Mouse (Mus musculus): ENCODE measurements around the gene Optc.

Optc gene

GRCm38 (mm10) chr1:133881813-133882212 is 26.0 kb downstream of the Optc start:
- no peak for DNase-seq

DNA sequence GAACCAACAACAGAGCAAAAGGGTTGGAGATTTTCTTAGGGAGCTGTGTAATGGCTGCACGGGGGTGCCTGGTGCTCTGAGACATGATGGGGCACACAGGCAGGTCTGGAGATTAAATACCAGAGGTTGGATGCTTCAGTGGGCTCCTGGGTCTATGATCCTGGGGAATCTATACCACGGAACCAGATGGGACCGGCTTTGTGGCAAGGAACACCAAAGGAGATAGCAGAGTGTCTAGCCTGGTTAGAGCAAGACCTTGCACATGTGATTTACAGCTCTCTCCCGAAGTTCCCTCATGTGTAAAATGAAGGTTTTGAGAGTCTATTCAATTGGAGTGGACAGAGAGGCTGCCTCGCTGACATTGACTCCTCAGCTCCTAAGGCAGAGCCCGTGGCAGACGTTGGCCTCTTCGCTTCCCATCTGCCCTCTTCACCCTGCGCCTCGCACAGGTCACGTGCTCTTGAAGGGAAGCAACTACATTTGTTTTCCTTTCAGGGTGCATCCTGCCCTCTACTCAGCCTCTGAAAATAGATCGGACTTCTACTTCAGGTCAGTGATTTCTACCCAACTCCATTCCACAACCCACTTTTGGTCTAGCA is 28.9 kb downstream of the Optc start:
- DNase-seq, result no peak

GRCm38 (mm10) chr1:133876936-133877335 is 30.9 kb downstream of the Optc start:
- DNase-seq, result peak; percentile 68

- DNase-seq, result no peak
Measured at GRCm38 (mm10) chr1:133873086-133873813, 34.5 kb downstream of the Optc start.

DNA sequence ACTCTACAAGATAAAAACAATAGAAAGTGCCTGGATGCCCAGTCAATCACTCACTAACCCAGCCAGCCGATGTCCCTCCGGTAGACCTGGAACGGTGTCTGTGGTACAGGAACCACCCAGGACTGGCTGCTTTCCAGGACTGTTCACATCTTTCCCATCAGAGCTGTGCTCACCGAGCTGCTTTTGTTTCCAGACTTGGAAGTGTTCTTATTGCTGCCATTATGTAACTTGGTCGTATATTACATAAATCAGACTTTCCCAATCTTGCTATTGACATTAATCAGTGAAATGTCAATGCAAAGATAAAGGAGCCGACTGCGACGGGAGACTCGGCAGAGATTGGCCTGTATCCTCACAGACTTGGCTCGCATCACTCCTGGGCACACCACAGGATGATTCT is 36.6 kb downstream of the Optc start:
- DNase-seq, result no peak

DNA sequence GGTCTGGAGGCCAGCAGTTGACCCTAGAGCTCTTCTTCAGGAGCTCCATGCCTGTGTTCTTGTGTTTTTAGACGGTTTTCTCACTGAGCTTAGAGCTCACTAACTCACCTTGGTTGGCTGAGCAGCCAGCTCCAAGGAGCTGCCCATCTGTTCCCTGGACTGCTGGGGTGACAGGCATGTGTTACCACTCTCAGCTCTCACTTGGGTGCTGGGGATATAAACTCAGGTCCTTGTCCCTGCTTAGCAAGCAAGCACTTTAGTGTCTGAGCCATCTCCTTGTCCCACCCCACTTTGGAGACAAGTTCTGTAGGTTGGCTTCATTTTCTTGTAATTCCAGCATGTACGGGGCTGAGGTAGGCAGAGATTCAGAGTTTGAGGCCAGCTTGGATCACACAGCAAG is 38.6 kb downstream of the Optc start:
- DNase-seq, result no peak

GRCm38 (mm10) chr1:133863257-133863997 is 44.4 kb downstream of the Optc start:
- no peak for DNase-seq

GRCm38 (mm10) chr1:133861028-133861427 is 46.8 kb downstream of the Optc start:
- no peak for DNase-seq

GRCm38 (mm10) chr1:133859821-133860711 is 47.7 kb downstream of the Optc start:
- no peak for DNase-seq

GRCm38 (mm10) chr1:133859257-133859656 is 48.5 kb downstream of the Optc start:
- no peak for DNase-seq

- DNase-seq, result no peak
Measured at GRCm38 (mm10) chr1:133857781-133858180, 50.0 kb downstream of the Optc start.

DNA sequence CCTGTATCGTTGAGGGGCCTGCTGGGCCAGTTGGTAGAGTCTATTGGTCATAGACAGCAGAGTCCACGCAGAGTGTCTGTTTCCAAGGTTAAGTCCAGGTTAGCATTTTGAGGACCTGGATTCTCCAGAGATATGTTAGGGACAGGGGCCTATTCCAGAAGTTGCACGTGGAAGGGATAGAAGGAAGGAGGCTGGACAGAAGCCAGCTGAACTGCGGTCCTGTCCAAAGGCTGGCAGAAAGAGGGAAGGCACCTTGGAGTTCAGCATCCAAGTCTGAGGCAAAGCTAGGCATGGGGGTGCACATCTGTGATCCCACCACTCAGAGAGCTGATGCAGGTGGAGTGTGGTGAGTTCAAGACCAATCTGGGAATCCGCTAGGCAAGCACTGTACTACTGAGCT is 50.6 kb downstream of the Optc start:
- DNase-seq, result no peak

GRCm38 (mm10) chr1:133856655-133857054 is 51.1 kb downstream of the Optc start:
- DNase-seq, result peak; percentile 75

DNA sequence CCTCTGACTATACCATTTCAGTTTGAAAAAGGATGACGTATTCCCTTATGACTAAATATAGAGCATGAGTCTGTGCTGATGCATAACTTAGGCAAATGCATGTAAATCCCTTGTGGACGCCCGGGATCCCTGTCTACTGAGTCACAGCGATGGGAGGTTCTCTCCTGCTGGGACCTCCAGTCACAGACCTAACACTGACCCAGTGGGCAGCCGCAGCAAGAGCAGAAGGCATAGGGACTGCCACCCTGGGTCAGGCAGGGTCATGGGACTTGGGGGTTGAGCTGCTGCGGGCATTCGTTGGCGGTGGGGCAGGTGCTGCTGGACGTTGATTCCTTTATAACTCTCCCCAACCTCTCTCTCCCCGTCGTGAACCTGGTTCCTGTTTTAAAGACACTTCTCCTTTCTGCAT is 51.7 kb downstream of the Optc start:
- no peak for DNase-seq

GRCm38 (mm10) chr1:133855274-133856017 is 52.4 kb downstream of the Optc start:
- no peak for DNase-seq

DNA sequence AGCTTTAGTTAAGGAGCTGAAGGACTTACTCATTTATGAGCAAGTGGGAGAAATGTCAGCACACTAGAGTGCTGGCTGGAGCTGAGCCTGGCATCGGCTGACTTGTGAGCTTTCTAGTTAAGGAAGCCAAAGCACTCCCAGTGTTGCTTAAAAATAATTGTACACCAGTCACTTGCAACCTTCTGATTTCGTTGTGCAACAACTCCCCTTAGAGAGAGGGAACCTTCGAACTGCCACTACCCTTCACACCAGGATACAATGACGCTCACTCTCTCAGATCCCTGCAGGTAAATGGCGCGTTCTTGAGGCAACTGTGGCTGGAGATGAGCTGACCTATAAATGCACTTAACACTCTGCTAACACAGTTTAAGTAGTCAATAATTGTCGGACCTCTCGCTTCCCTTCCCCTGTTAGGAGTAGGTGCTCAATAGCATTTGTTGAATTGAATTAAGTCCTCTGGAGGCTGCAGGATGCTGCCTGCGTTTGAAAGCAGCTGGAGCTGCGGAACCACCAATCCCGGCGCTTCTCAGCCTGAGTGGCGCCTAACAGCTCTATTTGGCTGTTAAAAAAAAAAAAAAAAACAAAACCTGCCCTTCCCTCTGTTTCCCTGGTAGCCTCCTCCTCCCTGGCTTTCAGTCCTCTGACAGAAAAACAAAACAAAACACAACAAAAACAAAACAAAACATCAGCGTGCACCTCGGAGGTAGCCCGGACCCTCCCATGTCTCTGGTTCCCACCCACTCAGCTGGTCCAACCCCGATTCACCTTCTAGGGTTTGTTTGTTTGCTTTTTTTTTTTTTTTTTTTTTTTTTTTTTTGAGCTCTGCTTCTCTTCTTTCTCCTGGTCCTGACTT is 53.2 kb downstream of the Optc start:
- no peak for DNase-seq
